Mouse (Mus musculus) lung, adult 10 weeks (tissue): ENCODE measurements around the gene Grb2. TPM values are rescaled to one million over a fixed set of nuclear protein-coding genes. Genes with fewer than 3 reads are reported as not detected.

Experiments
- polyA plus RNA-seq: library from polyadenylated mRNA; stranded (reverse); fragments of 350-450 nt; fragmentation: Illumina TruSeq; extraction: RNeasy Lipid Tissue Mini Kit (QIAGEN cat#74804); gene quantifications from one replicate; pipeline ENCODE4 v1.2.3, GENCODE M21; 2014; ENCODE audit warnings: low read depth, low replicate concordance; ENCODE audit not compliant: insufficient read depth

Gene Grb2
- polyA plus RNA-seq, result 44.3 TPM

DNA sequence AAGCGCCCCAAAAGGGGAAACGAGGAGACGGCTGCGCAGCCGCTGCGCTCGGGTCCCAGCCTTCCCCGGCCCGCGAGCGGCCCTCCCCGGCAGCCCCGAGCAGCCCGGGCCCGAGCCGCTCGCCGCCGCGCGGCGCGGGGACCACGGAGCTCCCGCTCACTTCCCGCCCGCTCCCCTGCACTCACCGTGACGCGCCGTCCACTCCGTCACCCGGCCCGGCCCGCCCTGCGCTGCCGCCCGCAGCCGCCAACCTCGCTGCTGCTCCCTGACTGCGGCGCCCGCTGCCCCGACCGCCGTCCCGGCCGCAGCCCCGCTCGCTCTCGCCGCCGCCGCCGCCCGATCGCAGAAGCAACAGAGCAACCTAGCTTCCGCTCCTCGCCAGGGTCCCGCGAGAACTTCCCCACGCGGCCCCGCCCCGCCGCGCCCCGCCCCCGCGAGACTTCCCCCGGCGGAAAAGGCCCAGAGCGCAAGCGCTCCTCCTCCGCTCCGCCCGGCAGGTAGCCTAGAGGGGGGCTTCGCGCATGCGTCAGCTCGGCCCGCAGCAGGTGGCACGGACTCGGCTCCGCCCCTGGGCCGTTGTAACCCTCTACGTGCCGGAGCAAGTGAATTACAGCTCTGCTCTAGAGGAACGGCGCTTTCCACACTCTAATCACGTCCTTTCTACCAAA, at the start of gene Grb2:
Grb2 (minus strand) TSS at position 389 of the 668 bp plus-strand sequence.

DNA sequence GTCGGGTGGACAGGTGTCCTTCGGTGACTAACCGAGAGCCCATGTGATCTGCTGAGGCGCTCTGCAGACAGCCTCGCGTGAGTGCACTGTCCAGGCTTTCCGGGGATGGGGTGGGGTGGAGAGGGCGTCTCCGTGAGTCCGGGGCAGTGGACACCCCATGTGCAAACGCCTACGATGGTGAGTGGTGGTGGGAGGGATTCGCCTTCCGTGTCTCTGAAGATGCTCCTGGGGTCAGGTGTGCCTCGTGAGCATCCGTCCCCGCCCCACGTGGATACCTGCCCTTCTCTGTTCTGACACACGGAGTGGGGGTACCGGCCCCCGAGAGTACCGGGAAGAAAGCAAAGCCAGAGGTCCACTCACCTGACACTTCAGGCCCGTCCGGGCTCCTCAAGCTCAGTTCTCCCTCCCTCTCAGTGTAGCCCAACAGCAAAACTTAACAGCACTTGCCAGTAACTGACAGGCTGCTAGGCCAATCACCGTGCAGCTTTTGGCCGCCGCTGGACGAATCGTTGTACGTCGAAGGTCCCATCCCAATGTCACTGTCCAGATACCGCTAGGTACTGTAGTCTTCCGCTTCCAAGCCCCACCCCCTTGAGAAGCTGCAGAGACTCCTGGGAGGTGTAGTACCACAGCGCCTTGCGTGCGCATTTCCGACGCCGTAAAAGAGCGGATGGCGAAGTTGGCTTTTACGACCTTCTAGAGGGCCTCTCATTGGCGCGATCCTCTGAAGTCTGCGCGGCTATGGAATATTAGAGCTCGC, 80.5 kb downstream of the Grb2 start, which contains the start of gene Slc25a19:
Slc25a19 (minus strand) TSS at position 591 of the 760 bp plus-strand sequence.

DNA sequence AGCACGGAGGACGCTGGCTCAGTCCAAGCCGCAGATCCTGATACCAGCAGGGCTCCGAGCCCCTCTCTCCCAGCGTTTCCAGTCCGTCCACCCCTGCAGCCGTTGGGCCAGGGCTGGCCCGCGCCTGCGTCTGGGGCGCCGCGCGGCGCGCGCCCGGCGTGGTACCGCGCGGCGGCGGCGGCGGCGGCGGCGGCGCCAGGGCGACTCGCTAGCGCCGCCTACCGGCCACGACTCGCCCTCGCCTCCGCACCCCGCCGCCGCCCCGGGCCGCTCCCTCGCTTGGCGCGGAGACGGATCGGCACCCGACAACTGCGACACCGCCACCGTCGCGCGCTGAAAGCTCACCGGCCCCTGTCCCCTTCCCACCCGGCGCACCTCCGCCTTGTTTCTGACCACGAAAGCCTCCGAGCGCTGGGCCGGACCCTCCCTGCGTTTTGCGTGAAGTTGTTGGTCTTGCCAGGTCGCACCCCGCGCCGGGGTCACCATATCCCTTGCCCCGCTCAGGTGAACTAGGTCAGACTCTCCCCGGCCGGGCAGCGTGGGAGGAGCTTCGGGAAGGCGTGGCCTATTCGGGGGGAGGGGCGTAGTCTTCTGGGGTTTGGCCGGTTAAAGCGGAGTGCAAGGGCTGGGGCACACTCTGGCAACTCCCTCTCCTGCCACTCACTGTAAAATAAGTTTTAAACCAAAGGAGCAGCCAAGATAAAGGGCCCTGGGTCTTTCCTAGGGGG, 95.8 kb downstream of the Grb2 start, which contains the start of gene Mif4gd:
Mif4gd (minus strand) TSS at position 560 of the 728 bp plus-strand sequence.

DNA sequence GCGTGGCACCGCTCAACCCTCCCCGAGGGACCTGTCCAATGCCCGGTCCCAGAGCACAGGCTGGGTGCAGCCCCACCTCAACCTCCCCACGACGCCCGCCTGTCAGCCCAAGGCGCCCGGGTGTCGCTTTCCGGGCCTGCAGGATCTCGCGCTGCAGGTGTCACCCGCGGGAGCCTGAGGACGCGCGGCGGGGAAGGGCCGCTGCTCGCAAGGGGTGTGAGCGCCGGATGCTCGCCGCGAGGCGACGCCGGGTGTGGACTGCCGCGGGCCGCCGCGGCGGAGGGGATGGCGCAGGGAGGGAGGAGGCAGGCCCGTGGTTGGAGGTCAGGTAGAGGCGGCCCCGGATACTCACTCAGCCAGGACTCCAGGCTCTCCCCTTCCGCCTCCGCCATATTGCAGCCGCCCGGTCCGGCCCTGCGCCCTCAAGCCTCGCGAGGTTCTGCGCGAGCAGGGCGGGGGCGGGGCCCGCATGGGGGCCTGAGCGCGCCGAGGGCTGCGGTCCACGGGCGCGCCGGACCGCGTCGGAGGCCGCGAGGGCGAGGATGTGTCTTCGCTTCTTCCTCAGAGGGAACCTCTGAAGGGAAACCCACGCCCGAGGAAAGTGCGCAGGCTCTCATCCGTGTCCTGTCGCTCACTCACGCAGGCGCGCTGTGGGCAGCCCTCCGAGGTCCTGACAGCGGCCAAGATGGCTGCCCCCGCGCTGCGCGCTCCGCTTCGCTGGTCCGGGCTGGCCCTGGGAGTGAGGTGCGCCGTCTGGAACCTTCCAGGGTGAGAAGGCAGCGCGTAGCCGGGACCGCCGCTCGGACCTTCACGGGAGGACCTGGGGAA, 104.7 kb downstream of the Grb2 start, which contains the start of the genes Mrps7 and Gga3:
Mrps7 (plus strand) TSS at position 450 of the 828 bp plus-strand sequence.
Gga3 (minus strand) TSS at position 576 of the 828 bp plus-strand sequence.

Other genes starting within 250 kb of the Grb2 start
- gene Slc16a5, start 246.1 kb downstream of the Grb2 start, polyA plus RNA-seq, result 0.43 TPM
- 5.3 TPM for gene Armc7, start 232.9 kb downstream of the Grb2 start, polyA plus RNA-seq
- 76.7 TPM for gene Nt5c, start 216.7 kb downstream of the Grb2 start, polyA plus RNA-seq
- gene Jpt1, start 194.2 kb downstream of the Grb2 start, polyA plus RNA-seq, result 84.1 TPM
- 241 TPM for gene Sumo2, start 172.3 kb downstream of the Grb2 start, polyA plus RNA-seq
- 43.6 TPM for gene Nup85, start 144.2 kb downstream of the Grb2 start, polyA plus RNA-seq
- 38.3 TPM for gene Mrps7, start 104.7 kb downstream of the Grb2 start, polyA plus RNA-seq
- gene Gga3, start 104.5 kb downstream of the Grb2 start, polyA plus RNA-seq, result 8.4 TPM
- gene Mif4gd, start 95.6 kb downstream of the Grb2 start, polyA plus RNA-seq, result 52.6 TPM
- gene Slc25a19, start 80.3 kb downstream of the Grb2 start, polyA plus RNA-seq, result 19.5 TPM
- 11.1 TPM for gene Tmem94, start 56.8 kb upstream of the Grb2 start, polyA plus RNA-seq
- gene Caskin2, start 105.0 kb upstream of the Grb2 start, polyA plus RNA-seq, result 27.9 TPM
- 12.5 TPM for gene Tsen54, start 106.1 kb upstream of the Grb2 start, polyA plus RNA-seq
- gene Llgl2, start 115.5 kb upstream of the Grb2 start, polyA plus RNA-seq, result 39.5 TPM
- gene Myo15b, start 149.8 kb upstream of the Grb2 start, polyA plus RNA-seq, result 1.1 TPM
- 24.6 TPM for gene Smim5, start 191.4 kb upstream of the Grb2 start, polyA plus RNA-seq
- gene Smim6, start 203.4 kb upstream of the Grb2 start, polyA plus RNA-seq, result 56.4 TPM
- gene Sap30bp, start 224.7 kb upstream of the Grb2 start, polyA plus RNA-seq, result 14.9 TPM
- 8.3 TPM for gene Recql5, start 224.9 kb upstream of the Grb2 start, polyA plus RNA-seq